8 mouse cellular contexts compared by ENCODE assay signal in the genomic region with DNA sequence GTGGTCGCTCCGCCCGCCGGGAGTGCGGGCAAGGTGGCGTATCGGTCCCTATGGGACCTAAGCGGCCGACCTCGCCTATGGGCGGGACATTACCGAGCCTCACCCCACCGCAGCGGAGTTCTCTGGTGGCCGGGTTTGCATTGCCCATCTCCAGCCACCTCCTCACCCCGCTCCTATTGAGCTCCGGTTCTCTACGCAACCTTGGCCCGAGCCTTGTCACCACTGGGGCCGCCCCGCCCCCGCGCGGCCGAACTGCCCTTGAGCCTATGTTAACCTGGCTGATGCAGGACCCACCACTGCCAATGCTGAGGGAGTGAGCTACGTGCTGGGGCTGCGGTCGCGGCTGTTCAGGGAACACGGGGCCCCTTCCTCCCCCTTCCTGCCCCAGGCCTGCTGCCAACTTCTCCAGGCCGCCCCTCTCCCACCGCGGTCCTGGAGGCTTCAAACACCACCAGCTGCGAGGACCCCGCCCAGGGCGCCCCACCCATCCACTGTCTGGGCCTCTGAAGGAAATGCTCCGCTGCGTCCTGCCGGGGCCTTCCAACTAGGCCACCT. TPM values are rescaled to one million over a fixed set of nuclear protein-coding genes. Genes with fewer than 3 reads are reported as not detected.
DNase-seq lines count a peak whose midpoint lies in the region; ATAC-seq and TF ChIP-seq lines count a peak whose summit lies in the region.

No protein-coding gene starts in this region.

- peak overlapping the region; percentile 97 for H3K27ac ChIP-seq in hindbrain, embryonic 14.5 days
- H3K27ac ChIP-seq in liver, adult 2 months (replicated peaks; ENCODE audit: insufficient read depth, low read depth, low read length): peak overlapping the region; percentile 98
- H3K27ac ChIP-seq in midbrain, postnatal 0 days (ENCODE audit: low read depth, low read length): peak overlapping the region; percentile 87

- peak overlapping the region; percentile 97 for H3K4me3 ChIP-seq in hindbrain, embryonic 14.5 days (replicated peaks; ENCODE audit: low read length)
- peak overlapping the region; percentile 82 for H3K4me3 ChIP-seq in liver, adult 2 months (ENCODE audit: insufficient read depth, low read depth, low read length)
- H3K4me3 ChIP-seq in midbrain, postnatal 0 days (ENCODE audit: low read depth, low read length): peak overlapping the region; percentile 98

- ATAC-seq in hindbrain, embryonic 14.5 days (ENCODE audit: low FRiP score): peak; percentile 46; the same call in 1 of the 2 replicates
- ATAC-seq in midbrain, postnatal 0 days (ENCODE audit: low FRiP score): peak; percentile 39

- peak; percentile 77 for DNase-seq in ovary, postnatal 36 days (ENCODE audit: low spot score)
- DNase-seq in ovary, postnatal 14 days (ENCODE audit: low spot score): no peak
- DNase-seq in c-Kit-positive CD71-positive TER-119-positive erythroid progenitor cells, embryonic 14.5 days (ENCODE audit: low spot score): peak; percentile 66
- peak; percentile 57 for DNase-seq in forelimb bud, embryonic 11.5 days (ENCODE audit: low read depth, low spot score)
- DNase-seq in hindbrain, embryonic 14.5 days (ENCODE audit: low spot score): peak; percentile 57
- peak; percentile 65 for DNase-seq in liver, adult 2 months (ENCODE audit: extremely low read depth, low read depth, low spot score)
- peak; percentile 67 for DNase-seq in midbrain, postnatal 0 days (ENCODE audit: low spot score)
- peak; percentile 92 to 95 for DNase-seq in thymus, postnatal 10 days (ENCODE audit: low spot score in 2 of 2)

- peak; percentile 55 for TF ChIP-seq CTCF in liver, adult 2 months (IDR thresholded peaks at IDR 0.05; ENCODE audit: low read depth, low read length)
- peak; percentile 18; the same call in 1 of the 2 replicates for TF ChIP-seq CTCF in midbrain, postnatal 0 days (IDR thresholded peaks at IDR 0.05)

- H3K9ac ChIP-seq in hindbrain, embryonic 14.5 days: peak overlapping the region; percentile 90
- H3K9ac ChIP-seq in liver, adult 2 months (ENCODE audit: low read depth, low read length): peak overlapping the region; percentile 90
- H3K9ac ChIP-seq in midbrain, postnatal 0 days (replicated peaks; ENCODE audit: low read length, poor library complexity, severe bottlenecking): peak overlapping the region; percentile 73

- H3K4me2 ChIP-seq in hindbrain, embryonic 14.5 days (replicated peaks): peak overlapping the region; percentile 86
- H3K4me2 ChIP-seq in midbrain, postnatal 0 days (ENCODE audit: low read depth, low read length, poor library complexity, severe bottlenecking): peak overlapping the region; percentile 95

- WGBS in hindbrain, embryonic 14.5 days: under 1% methylated on average over 39 of the region's 39 CpGs
- WGBS in liver, adult 2 months: under 1% methylated on average over 39 of the region's 39 CpGs
- 1% methylated on average over 37 of the region's 39 CpGs for WGBS in midbrain, postnatal 0 days

- peaks cover 23% of the 10 kb centered on the region for H3K4me1 ChIP-seq in hindbrain, embryonic 14.5 days (replicated peaks; ENCODE audit: control insufficient read depth, insufficient read depth, low read length)
- peaks cover 13% of the 10 kb centered on the region for H3K4me1 ChIP-seq in liver, adult 2 months (ENCODE audit: control insufficient read depth, insufficient read depth, low read length)
- peaks cover 8% of the 10 kb centered on the region; the same call in 1 of the 2 replicates for H3K4me1 ChIP-seq in midbrain, postnatal 0 days (ENCODE audit: insufficient read depth, low read length)

- H3K27me3 ChIP-seq in hindbrain, embryonic 14.5 days (ENCODE audit: control insufficient read depth, insufficient read depth, low read length): no peaks in the 10 kb centered on the region
- H3K27me3 ChIP-seq in liver, adult 2 months (ENCODE audit: control insufficient read depth, insufficient read depth, low read length): no peaks in the 10 kb centered on the region
- H3K27me3 ChIP-seq in midbrain, postnatal 0 days (ENCODE audit: insufficient read depth, low read length): no peaks in the 10 kb centered on the region

- no peak for TF ChIP-seq POLR2A in liver, adult 2 months (IDR thresholded peaks at IDR 0.05; ENCODE audit: extremely low read depth, insufficient read depth, low read length)

- no peaks in the 10 kb centered on the region for H3K9me3 ChIP-seq in hindbrain, embryonic 14.5 days (ENCODE audit: control insufficient read depth, low read length)
- H3K9me3 ChIP-seq in midbrain, postnatal 0 days (ENCODE audit: low read length): no peaks in the 10 kb centered on the region

- peaks cover 25% of the 10 kb centered on the region for H3K79me2 ChIP-seq in liver, adult 2 months (ENCODE audit: control insufficient read depth, insufficient read depth, low read length)

- no peaks in the 10 kb centered on the region for H3K36me3 ChIP-seq in hindbrain, embryonic 14.5 days (replicated peaks; ENCODE audit: control insufficient read depth, insufficient read depth)
- H3K36me3 ChIP-seq in liver, adult 2 months (ENCODE audit: control insufficient read depth, insufficient read depth, low read length): no peaks in the 10 kb centered on the region
- no peaks in the 10 kb centered on the region for H3K36me3 ChIP-seq in midbrain, postnatal 0 days (ENCODE audit: insufficient read depth, low read length)

RNA-seq across cellular contexts. Expression of a gene that starts 0.8 kb away (rescaled TPM):
- 25.2 and 25.4 TPM in 2 replicates for polyA plus RNA-seq in hindbrain, embryonic 14.5 days (2014; fragmentation: Nextera tagmentation; extraction: Ambion mirVana)
- 26.2 and 26.4 TPM in 2 replicates for total RNA-seq in liver, adult 2 months (2014; rRNA removed)
- 14.1 and 19.8 TPM in 2 replicates for polyA plus RNA-seq in liver, adult 2 months (2012; rRNA removed)
- total RNA-seq in midbrain, postnatal 0 days (2014; rRNA removed): 26.6 and 26.7 TPM in 2 replicates
- 19.7 and 21.5 TPM in 2 replicates for polyA plus RNA-seq in midbrain, postnatal 0 days (2015; fragmentation: Nextera tagmentation; extraction: Ambion mirVana)

RNA-seq across cellular contexts. Expression of a gene that starts 22.8 kb away (rescaled TPM):
- polyA plus RNA-seq in hindbrain, embryonic 14.5 days (2014; fragmentation: Nextera tagmentation; extraction: Ambion mirVana): not detected in 2 replicates
- 0.09 TPM in 1 of 2 replicates, not detected in the other for total RNA-seq in liver, adult 2 months (2014; rRNA removed)
- not detected in 2 replicates for polyA plus RNA-seq in liver, adult 2 months (2012; rRNA removed)
- not detected in 2 replicates for total RNA-seq in midbrain, postnatal 0 days (2014; rRNA removed)
- polyA plus RNA-seq in midbrain, postnatal 0 days (2015; fragmentation: Nextera tagmentation; extraction: Ambion mirVana): not detected in 2 replicates
